Mouse (Mus musculus): Measurements from ENCODE around the gene Olfr1157. TPM values are rescaled to one million over a fixed set of nuclear protein-coding genes. Genes with fewer than 3 reads are reported as not detected.

The Olfr1157 gene
- polyA plus RNA-seq (2015; fragmentation: Nextera tagmentation; extraction: Ambion mirVana) = not detected in 2 replicates

DNA sequence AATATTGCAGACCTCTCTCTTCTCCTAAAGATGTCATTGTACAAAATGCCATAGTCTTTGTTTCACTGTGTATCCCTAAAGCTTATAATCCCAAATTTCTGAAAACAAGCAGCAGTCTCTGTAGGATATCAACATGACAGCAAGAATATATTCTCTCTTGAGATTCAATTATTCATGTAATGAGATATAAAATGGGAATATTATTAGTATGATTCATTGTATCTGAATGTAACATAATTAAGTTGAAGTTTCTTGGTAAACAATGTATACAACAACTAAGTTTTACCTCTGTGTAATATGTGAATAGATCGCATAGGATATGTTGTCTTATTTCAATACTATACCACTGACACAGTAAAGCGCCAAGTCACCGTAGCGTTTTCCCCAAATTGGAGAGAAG lies at the start of gene Olfr1157:
Gene Olfr1157, minus strand, starts transcription at position 101 of the 400 bp plus-strand sequence.
- Histone ChIP-seq H3K4me2 (no peak within 1 kb of the TSS), H3K9me3 (no peaks in the 10 kb centered on the region; the same call in 1 of the 2 replicates), H3K9ac (no peak within 1 kb of the TSS), H3K27me3 (replicated peaks) (no peaks in the 10 kb centered on the region), H3K4me3 (no peak within 1 kb of the TSS), H3K27ac (replicated peaks) (no peak within 1 kb of the TSS), H3K4me1 (no peaks in the 10 kb centered on the region), H3K36me3 (no peaks in the 10 kb centered on the region)
- no peak for ATAC-seq (ENCODE audit: extremely low read depth, insufficient number of reproducible peaks, low FRiP score, low TSS enrichment)
- 89% methylated on average over 4 of the region's 4 CpGs for WGBS

DNA sequence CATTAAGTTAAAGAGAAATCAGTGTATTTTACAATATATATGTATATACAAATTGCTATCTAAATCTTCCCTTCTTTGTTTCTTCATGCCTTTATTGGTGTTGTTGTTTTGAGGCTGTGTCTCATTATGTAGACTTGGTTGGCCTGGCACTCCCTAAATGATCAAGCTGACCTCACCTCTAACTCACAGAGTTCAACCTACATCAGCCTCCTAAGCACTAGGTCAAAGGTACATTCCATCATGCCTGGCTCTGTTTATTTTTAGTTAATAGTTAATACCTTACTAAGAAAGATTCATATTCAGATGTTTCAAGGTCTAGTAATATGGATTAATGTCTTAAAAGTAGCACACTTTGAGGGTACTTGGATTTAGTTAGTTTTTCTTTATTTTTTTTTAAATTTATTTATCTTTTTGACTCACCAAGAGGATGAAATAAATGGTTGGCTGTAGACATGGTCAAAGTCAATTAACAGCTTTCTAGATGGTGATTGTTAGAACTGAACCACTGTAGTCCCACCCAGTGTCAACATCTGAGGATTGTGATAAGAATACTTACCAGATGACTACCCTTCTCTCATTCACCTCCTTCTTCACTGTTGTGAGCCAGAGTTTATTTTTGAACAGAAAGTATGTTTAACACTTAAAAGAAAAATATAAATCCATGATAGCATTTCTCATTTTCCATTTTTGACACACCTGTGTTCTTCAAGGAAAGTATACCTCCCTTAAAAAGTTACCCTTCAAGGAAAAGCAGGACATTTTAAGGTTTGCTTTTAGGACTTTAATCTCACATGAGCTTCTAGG lies 39.6 kb upstream of the Olfr1157 start, which contains the start of gene Olfr1160:
Gene Olfr1160, minus strand, starts transcription at position 754 of the 804 bp plus-strand sequence.
- Histone ChIP-seq H3K4me1 (no peaks in the 10 kb centered on the region), H3K4me3 (no peak within 1 kb of the TSS), H3K9ac (no peak within 1 kb of the TSS), H3K27ac (replicated peaks) (no peak within 1 kb of the TSS), H3K9me3 (no peaks in the 10 kb centered on the region), H3K36me3 (no peaks in the 10 kb centered on the region), H3K4me2 (no peak within 1 kb of the TSS), H3K27me3 (replicated peaks) (no peaks in the 10 kb centered on the region)
- ATAC-seq (ENCODE audit: extremely low read depth, insufficient number of reproducible peaks, low FRiP score, low TSS enrichment) = no peak

DNA sequence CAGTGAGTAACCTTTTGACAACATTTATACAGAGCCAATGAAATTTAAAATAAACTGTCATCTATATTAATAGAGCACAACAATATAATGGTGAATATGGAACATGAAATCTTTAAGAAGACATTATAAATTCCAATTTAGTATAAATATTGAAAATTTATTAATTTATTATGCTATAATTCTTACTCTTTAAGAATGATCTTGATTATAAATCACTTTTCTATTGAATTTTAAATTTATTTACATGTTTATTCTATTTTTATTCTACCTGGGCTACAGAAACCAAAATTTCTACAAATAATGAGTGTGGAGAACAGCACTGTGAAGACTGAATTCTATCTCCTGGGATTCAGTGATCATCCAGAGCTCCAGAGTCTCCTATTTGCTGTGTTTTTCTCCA lies 21.7 kb upstream of the Olfr1157 start, which contains the start of gene Olfr1158:
Gene Olfr1158, plus strand, starts transcription at position 301 of the 400 bp plus-strand sequence.
- H3K9ac ChIP-seq = no peak within 1 kb of the TSS
- no peak within 1 kb of the TSS for H3K27ac ChIP-seq (replicated peaks)
- ATAC-seq (ENCODE audit: extremely low read depth, insufficient number of reproducible peaks, low FRiP score, low TSS enrichment) = no peak
- H3K27me3 ChIP-seq (replicated peaks) = no peaks in the 10 kb centered on the region
- H3K9me3 ChIP-seq = no peaks in the 10 kb centered on the region
- H3K4me2 ChIP-seq = no peak within 1 kb of the TSS
- H3K36me3 ChIP-seq = no peaks in the 10 kb centered on the region
- no peak within 1 kb of the TSS for H3K4me3 ChIP-seq
- H3K4me1 ChIP-seq = no peaks in the 10 kb centered on the region

DNA sequence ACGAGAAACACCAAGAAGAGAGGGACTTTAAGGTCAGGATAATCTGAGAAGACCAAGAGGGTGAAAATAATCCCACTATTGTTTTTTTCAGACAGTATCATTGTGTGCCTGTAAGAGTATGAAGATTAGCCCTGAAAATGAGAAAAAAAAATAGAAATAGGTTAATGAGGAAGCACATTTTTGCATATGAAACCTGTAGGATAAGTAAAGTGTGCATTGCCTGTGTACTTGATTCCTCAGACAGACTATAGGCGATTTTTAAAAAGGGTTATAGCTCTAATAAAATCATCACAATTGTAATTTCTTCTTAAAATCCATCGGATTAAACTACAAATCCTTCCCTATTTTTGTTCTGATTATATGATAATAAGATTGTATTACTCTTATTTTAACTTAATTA lies 6.5 kb upstream of the Olfr1157 start, which contains the start of gene Olfr74:
Gene Olfr74, minus strand, starts transcription at position 101 of the 400 bp plus-strand sequence.
- H3K9ac ChIP-seq = no peak within 1 kb of the TSS
- H3K27me3 ChIP-seq (replicated peaks) = no peaks in the 10 kb centered on the region
- H3K27ac ChIP-seq (replicated peaks) = no peak within 1 kb of the TSS
- H3K9me3 ChIP-seq = no peaks in the 10 kb centered on the region; the same call in 1 of the 2 replicates
- WGBS = 66% methylated on average over 3 of the region's 3 CpGs
- H3K4me3 ChIP-seq = no peak within 1 kb of the TSS
- ATAC-seq (ENCODE audit: extremely low read depth, insufficient number of reproducible peaks, low FRiP score, low TSS enrichment) = no peak
- H3K4me1 ChIP-seq = no peaks in the 10 kb centered on the region
- H3K36me3 ChIP-seq = no peaks in the 10 kb centered on the region
- no peak within 1 kb of the TSS for H3K4me2 ChIP-seq

DNA sequence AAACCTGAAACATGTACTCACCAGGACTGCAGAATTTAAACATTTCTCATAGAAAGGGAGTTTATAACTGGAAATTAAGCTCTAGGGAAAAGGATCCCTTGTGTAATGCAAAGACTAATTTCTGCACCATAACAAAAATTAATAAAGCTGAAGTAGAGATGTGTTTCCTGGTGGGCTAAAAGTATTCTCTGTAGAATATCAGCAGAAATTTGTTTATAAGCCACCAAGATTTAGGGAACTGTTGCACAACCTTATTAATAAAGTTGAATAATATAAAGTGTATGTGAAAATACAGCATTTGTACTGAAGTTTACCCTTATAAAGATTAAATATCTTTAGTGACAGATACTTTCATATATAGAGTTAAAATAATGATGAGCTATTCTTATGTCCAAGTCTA lies 15.1 kb downstream of the Olfr1157 start, which contains the start of gene Olfr1156:
Gene Olfr1156, minus strand, starts transcription at position 101 of the 400 bp plus-strand sequence.
- no peak for ATAC-seq (ENCODE audit: extremely low read depth, insufficient number of reproducible peaks, low FRiP score, low TSS enrichment)
- Histone ChIP-seq H3K36me3 (no peaks in the 10 kb centered on the region), H3K27me3 (replicated peaks) (no peaks in the 10 kb centered on the region)

DNA sequence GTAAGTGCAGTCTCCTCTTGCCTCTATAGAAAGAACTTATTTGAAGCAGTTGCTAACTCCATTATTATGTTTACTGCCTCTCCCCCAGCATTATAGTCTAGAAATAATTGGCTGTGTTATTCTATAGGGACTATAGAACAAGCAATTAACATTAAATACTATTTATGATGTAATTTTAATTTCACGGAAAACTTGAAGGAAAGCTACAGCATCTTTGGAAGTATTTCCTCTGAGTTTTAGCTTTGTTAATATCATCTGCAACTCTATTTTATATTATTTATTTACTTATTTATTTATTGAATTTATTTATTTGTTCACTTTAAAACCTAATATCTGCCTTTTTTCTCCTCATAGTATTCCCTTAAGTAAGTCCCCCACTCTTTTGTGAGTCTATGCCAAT lies 23.1 kb downstream of the Olfr1157 start, which contains the start of gene Olfr1155:
Gene Olfr1155, minus strand, starts transcription at position 101 of the 400 bp plus-strand sequence.
- Histone ChIP-seq H3K9me3 (no peaks in the 10 kb centered on the region; the same call in 1 of the 2 replicates), H3K4me2 (no peak within 1 kb of the TSS), H3K4me3 (no peak within 1 kb of the TSS), H3K36me3 (no peaks in the 10 kb centered on the region), H3K27me3 (replicated peaks) (no peaks in the 10 kb centered on the region), H3K9ac (no peak within 1 kb of the TSS), H3K27ac (replicated peaks) (no peak within 1 kb of the TSS), H3K4me1 (no peaks in the 10 kb centered on the region)
- ATAC-seq (ENCODE audit: extremely low read depth, insufficient number of reproducible peaks, low FRiP score, low TSS enrichment) = no peak
- 89% methylated on average over 1 of the region's 1 CpGs for WGBS

More for the DNA sequence above, 15.1 kb downstream of the Olfr1157 start, which contains the start of gene Olfr1156:
- no peaks in the 10 kb centered on the region for H3K4me1 ChIP-seq
- no peak within 1 kb of the TSS for H3K27ac ChIP-seq (replicated peaks)
- no peak within 1 kb of the TSS for H3K9ac ChIP-seq
- no peaks in the 10 kb centered on the region for H3K9me3 ChIP-seq
- no peak within 1 kb of the TSS for H3K4me2 ChIP-seq
- no peak within 1 kb of the TSS for H3K4me3 ChIP-seq

Other genes with a start within 250 kb of the Olfr1157 start
- not detected in 2 replicates for gene Olfr1138, start 228.3 kb downstream of the Olfr1157 start, polyA plus RNA-seq (2015; fragmentation: Nextera tagmentation; extraction: Ambion mirVana)
- gene Olfr1140, start 224.5 kb downstream of the Olfr1157 start, polyA plus RNA-seq (2015; fragmentation: Nextera tagmentation; extraction: Ambion mirVana) = not detected in 2 replicates
- gene Olfr1141, start 214.3 kb downstream of the Olfr1157 start, polyA plus RNA-seq (2015; fragmentation: Nextera tagmentation; extraction: Ambion mirVana) = not detected in 2 replicates
- not detected in 2 replicates for gene Olfr152, start 188.8 kb downstream of the Olfr1157 start, polyA plus RNA-seq (2015; fragmentation: Nextera tagmentation; extraction: Ambion mirVana)
- not detected in 2 replicates for gene Olfr1143, start 167.7 kb downstream of the Olfr1157 start, polyA plus RNA-seq (2015; fragmentation: Nextera tagmentation; extraction: Ambion mirVana)
- gene Olfr1145, start 158.5 kb downstream of the Olfr1157 start, polyA plus RNA-seq (2015; fragmentation: Nextera tagmentation; extraction: Ambion mirVana) = not detected in 2 replicates
- gene Olfr1148, start 137.8 kb downstream of the Olfr1157 start, polyA plus RNA-seq (2015; fragmentation: Nextera tagmentation; extraction: Ambion mirVana) = not detected in 2 replicates
- not detected in 2 replicates for gene Olfr1150-ps1, start 124.3 kb downstream of the Olfr1157 start, polyA plus RNA-seq (2015; fragmentation: Nextera tagmentation; extraction: Ambion mirVana)
- gene Olfr1151, start 112.4 kb downstream of the Olfr1157 start, polyA plus RNA-seq (2015; fragmentation: Nextera tagmentation; extraction: Ambion mirVana) = not detected in 2 replicates
- gene Olfr1152, start 101.8 kb downstream of the Olfr1157 start, polyA plus RNA-seq (2015; fragmentation: Nextera tagmentation; extraction: Ambion mirVana) = not detected in 2 replicates
- not detected in 2 replicates for gene Olfr1153, start 73.3 kb downstream of the Olfr1157 start, polyA plus RNA-seq (2015; fragmentation: Nextera tagmentation; extraction: Ambion mirVana)
- gene Olfr1154, start 63.1 kb downstream of the Olfr1157 start, polyA plus RNA-seq (2015; fragmentation: Nextera tagmentation; extraction: Ambion mirVana) = not detected in 2 replicates
- not detected in 2 replicates for gene Olfr1155, start 23.2 kb downstream of the Olfr1157 start, polyA plus RNA-seq (2015; fragmentation: Nextera tagmentation; extraction: Ambion mirVana)
- not detected in 2 replicates for gene Olfr1156, start 15.2 kb downstream of the Olfr1157 start, polyA plus RNA-seq (2015; fragmentation: Nextera tagmentation; extraction: Ambion mirVana)
- gene Olfr74, start 6.4 kb upstream of the Olfr1157 start, polyA plus RNA-seq (2015; fragmentation: Nextera tagmentation; extraction: Ambion mirVana) = not detected in 2 replicates
- not detected in 2 replicates for gene Olfr1158, start 21.8 kb upstream of the Olfr1157 start, polyA plus RNA-seq (2015; fragmentation: Nextera tagmentation; extraction: Ambion mirVana)
- not detected in 2 replicates for gene Olfr1160, start 40.0 kb upstream of the Olfr1157 start, polyA plus RNA-seq (2015; fragmentation: Nextera tagmentation; extraction: Ambion mirVana)
- not detected in 2 replicates for gene Olfr1161, start 54.5 kb upstream of the Olfr1157 start, polyA plus RNA-seq (2015; fragmentation: Nextera tagmentation; extraction: Ambion mirVana)
- not detected in 2 replicates for gene Olfr73, start 69.4 kb upstream of the Olfr1157 start, polyA plus RNA-seq (2015; fragmentation: Nextera tagmentation; extraction: Ambion mirVana)
- not detected in 2 replicates for gene Olfr1162, start 82.8 kb upstream of the Olfr1157 start, polyA plus RNA-seq (2015; fragmentation: Nextera tagmentation; extraction: Ambion mirVana)
- gene Olfr1163, start 103.5 kb upstream of the Olfr1157 start, polyA plus RNA-seq (2015; fragmentation: Nextera tagmentation; extraction: Ambion mirVana) = not detected in 2 replicates
- gene Olfr1164, start 125.7 kb upstream of the Olfr1157 start, polyA plus RNA-seq (2015; fragmentation: Nextera tagmentation; extraction: Ambion mirVana) = not detected in 2 replicates
- not detected in 2 replicates for gene Olfr1166, start 160.0 kb upstream of the Olfr1157 start, polyA plus RNA-seq (2015; fragmentation: Nextera tagmentation; extraction: Ambion mirVana)
- not detected in 2 replicates for gene Olfr1167, start 186.9 kb upstream of the Olfr1157 start, polyA plus RNA-seq (2015; fragmentation: Nextera tagmentation; extraction: Ambion mirVana)
- gene Olfr1168, start 213.6 kb upstream of the Olfr1157 start, polyA plus RNA-seq (2015; fragmentation: Nextera tagmentation; extraction: Ambion mirVana) = not detected in 2 replicates